Mouse (Mus musculus) kidney, postnatal 10 days (tissue): ENCODE measurements around the gene Kremen1.

Experiments used
- DNase-seq: peaks from one replicate; pipeline ENCODE4 v3.0.0; 2021; ENCODE audit warnings: mixed read lengths

Gene Kremen1

GRCm38 (mm10) chr11:5265764-5266163, 4.4 kb upstream of the Kremen1 start:
- no peak for DNase-seq

- DNase-seq: peak; percentile 25
These were observed 1.8 kb upstream of the Kremen1 start for GRCm38 (mm10) chr11:5263078-5263730.

- DNase-seq: peak; percentile 78
These were observed 357 bp downstream of the Kremen1 start for GRCm38 (mm10) chr11:5260942-5261459.

- DNase-seq: no peak
These were observed 1.3 kb downstream of the Kremen1 start for GRCm38 (mm10) chr11:5259944-5260598.

- DNase-seq: no peak
These were observed 3.3 kb downstream of the Kremen1 start for GRCm38 (mm10) chr11:5258036-5258435.

- DNase-seq: peak; percentile 64
These were observed 4.1 kb downstream of the Kremen1 start for GRCm38 (mm10) chr11:5257151-5257862.

GRCm38 (mm10) chr11:5255509-5256014, 5.8 kb downstream of the Kremen1 start:
- DNase-seq: peak; percentile 36

- DNase-seq: no peak
These were observed 7.3 kb downstream of the Kremen1 start for GRCm38 (mm10) chr11:5254016-5254415.

- DNase-seq: no peak
These were observed 7.8 kb downstream of the Kremen1 start for GRCm38 (mm10) chr11:5253528-5253927.

GRCm38 (mm10) chr11:5252727-5253126, 8.6 kb downstream of the Kremen1 start:
- DNase-seq: no peak

GRCm38 (mm10) chr11:5251112-5251511, 10.2 kb downstream of the Kremen1 start:
- no peak for DNase-seq

GRCm38 (mm10) chr11:5248200-5248599, 13.2 kb downstream of the Kremen1 start:
- no peak for DNase-seq

- DNase-seq: no peak
These were observed 15.9 kb downstream of the Kremen1 start for GRCm38 (mm10) chr11:5245431-5245830.

GRCm38 (mm10) chr11:5244749-5245130, 16.6 kb downstream of the Kremen1 start:
- DNase-seq: peak; percentile 33

- DNase-seq: peak; percentile 66
These were observed 17.3 kb downstream of the Kremen1 start for GRCm38 (mm10) chr11:5243812-5244748.

GRCm38 (mm10) chr11:5243208-5243607, 18.1 kb downstream of the Kremen1 start:
- no peak for DNase-seq

GRCm38 (mm10) chr11:5242158-5242557, 19.2 kb downstream of the Kremen1 start:
- DNase-seq: no peak

GRCm38 (mm10) chr11:5239706-5240690, 21.4 kb downstream of the Kremen1 start:
- peak; percentile 32 for DNase-seq

- DNase-seq: no peak
These were observed 41.4 kb downstream of the Kremen1 start for GRCm38 (mm10) chr11:5219910-5220447.

- DNase-seq: no peak
These were observed 42.0 kb downstream of the Kremen1 start for GRCm38 (mm10) chr11:5219371-5219770.
